ENCODE assay signal across 10 mouse cellular contexts in the genomic region with DNA sequence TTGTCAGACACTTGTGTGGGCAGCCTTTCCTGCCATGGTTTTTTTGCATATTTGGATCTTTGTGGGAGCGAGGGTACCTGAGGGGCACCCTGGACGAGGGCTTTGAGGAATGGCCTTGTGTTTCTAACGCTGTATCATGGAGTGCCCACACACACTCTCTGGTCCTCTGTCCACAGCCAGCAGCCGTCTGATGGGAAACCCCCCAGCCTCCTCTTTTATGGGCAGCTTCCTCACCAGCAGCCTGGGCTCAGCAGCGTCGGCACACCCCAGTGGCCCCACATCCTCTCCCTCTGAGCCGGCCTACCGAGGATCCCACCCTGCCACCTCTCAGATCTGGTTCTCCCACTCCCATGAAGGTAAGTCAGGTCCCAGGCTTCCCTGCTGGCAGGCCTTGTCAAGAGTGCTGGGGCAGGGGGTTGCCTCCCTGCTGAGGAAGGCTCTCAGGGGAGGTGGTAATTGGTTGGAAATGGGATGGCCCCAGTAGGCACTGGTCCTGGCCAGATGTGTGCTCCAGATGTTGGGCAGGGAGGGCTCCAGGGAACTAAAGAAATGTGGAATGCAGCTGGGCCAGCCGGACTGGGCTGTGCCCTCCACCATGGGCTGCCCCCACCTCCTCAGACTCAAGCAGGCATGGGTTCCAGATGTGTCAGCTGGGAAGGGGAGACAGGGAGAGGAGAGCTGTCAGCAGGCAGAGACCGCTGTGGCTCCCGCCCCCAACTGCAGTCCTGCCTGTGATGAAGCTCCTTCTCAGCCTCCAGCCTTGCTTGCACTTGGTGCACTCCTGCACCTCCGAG. TPM values are rescaled to one million over a fixed set of nuclear protein-coding genes. Genes with fewer than 3 reads are reported as not detected.
DNase-seq lines count a peak whose midpoint lies in the region; ATAC-seq and TF ChIP-seq lines count a peak whose summit lies in the region.
"Had no signal": no experiment of that assay in that cellular context is flagged by ENCODE, and none has a peak within 500 bp of the region (broad histone marks: within the 10 kb centered on the region; RNA-seq: fewer than 3 reads in every experiment).

No protein-coding gene starts in this region.

- no peak for ATAC-seq in intestine, embryonic 16.5 days
- no peak for ATAC-seq in intestine, embryonic 15.5 days
- peak; percentile 32; the same call in 1 of the 2 replicates for ATAC-seq in embryonic facial prominence, embryonic 11.5 days (replicated peaks; ENCODE audit: insufficient number of reproducible peaks, low FRiP score, low TSS enrichment, low read depth)
- ATAC-seq in limb, embryonic 14.5 days (ENCODE audit: low FRiP score, low read depth), result no peak; the same call in 1 of the 2 replicates
- no peak for ATAC-seq in erythroid progenitor cell, adult 5-6 weeks (replicated peaks; ENCODE audit: low FRiP score, poor library complexity, severe bottlenecking)

- no peaks in the 10 kb centered on the region for H3K9me3 ChIP-seq in intestine, embryonic 16.5 days (ENCODE audit: control insufficient read depth, low read length)
- no peaks in the 10 kb centered on the region for H3K9me3 ChIP-seq in intestine, embryonic 15.5 days
- H3K9me3 ChIP-seq in embryonic facial prominence, embryonic 11.5 days (replicated peaks; ENCODE audit: control insufficient read depth, low read length), result no peaks in the 10 kb centered on the region
- no peaks in the 10 kb centered on the region for H3K9me3 ChIP-seq in limb, embryonic 14.5 days (ENCODE audit: control insufficient read depth, low read length)

- TF ChIP-seq POLR2A in limb, embryonic 14.5 days (IDR thresholded peaks at IDR 0.05; ENCODE audit: borderline replicate concordance, extremely low read depth, insufficient read depth, insufficient read length), result no peak

- WGBS in intestine, embryonic 16.5 days, result 60% methylated on average over 12 of the region's 12 CpGs
- 62% methylated on average over 12 of the region's 12 CpGs for WGBS in intestine, embryonic 15.5 days
- 47% methylated on average over 12 of the region's 12 CpGs for WGBS in embryonic facial prominence, embryonic 11.5 days
- WGBS in limb, embryonic 14.5 days, result 22% methylated on average over 12 of the region's 12 CpGs

- H3K4me1 ChIP-seq in intestine, embryonic 16.5 days (ENCODE audit: control insufficient read depth, insufficient read depth, low read length), result peaks cover 72% of the 10 kb centered on the region
- peaks cover 81% of the 10 kb centered on the region for H3K4me1 ChIP-seq in intestine, embryonic 15.5 days (replicated peaks)
- H3K4me1 ChIP-seq in embryonic facial prominence, embryonic 11.5 days (ENCODE audit: control insufficient read depth, insufficient read depth, low read length), result peaks cover 38% of the 10 kb centered on the region
- peaks cover 92% of the 10 kb centered on the region for H3K4me1 ChIP-seq in limb, embryonic 14.5 days (ENCODE audit: control insufficient read depth, insufficient read depth, low read length)

- no peaks in the 10 kb centered on the region for H3K27me3 ChIP-seq in intestine, embryonic 16.5 days (replicated peaks; ENCODE audit: control insufficient read depth, insufficient read depth, low read length)
- no peaks in the 10 kb centered on the region for H3K27me3 ChIP-seq in intestine, embryonic 15.5 days (replicated peaks)
- no peaks in the 10 kb centered on the region for H3K27me3 ChIP-seq in embryonic facial prominence, embryonic 11.5 days (ENCODE audit: control insufficient read depth, insufficient read depth, low read length)
- H3K27me3 ChIP-seq in limb, embryonic 14.5 days (ENCODE audit: control insufficient read depth, insufficient read depth, low read length), result no peaks in the 10 kb centered on the region

- DNase-seq in adipocyte (ENCODE audit: low spot score), result peak; percentile 67
- DNase-seq in embryonic facial prominence, embryonic 11.5 days (ENCODE audit: low spot score), result peak; percentile 83
- DNase-seq in limb, embryonic 14.5 days (ENCODE audit: low spot score), result peak; percentile 66
- DNase-seq in adrenal gland, adult 8-10 months, result no peak
- DNase-seq: cerebellum, adult 11 months; heart, adult 2 months; spleen, adult 18-20 months had no signal

- 0 out of 2 replicates have a peak overlapping the region, but pooled peaks have one; percentile 16 for H3K9ac ChIP-seq in intestine, embryonic 16.5 days (ENCODE audit: low read depth, low read length)
- no peak overlapping the region for H3K9ac ChIP-seq in intestine, embryonic 15.5 days
- H3K9ac ChIP-seq in embryonic facial prominence, embryonic 11.5 days (replicated peaks; ENCODE audit: low read length), result no peak overlapping the region
- no peak overlapping the region for H3K9ac ChIP-seq in limb, embryonic 14.5 days (ENCODE audit: low read depth, low read length, severe bottlenecking)

- H3K4me2 ChIP-seq in intestine, embryonic 16.5 days (ENCODE audit: low read depth, low read length), result no peak overlapping the region
- no peak overlapping the region for H3K4me2 ChIP-seq in intestine, embryonic 15.5 days (replicated peaks)
- H3K4me2 ChIP-seq in embryonic facial prominence, embryonic 11.5 days (ENCODE audit: low read depth, low read length), result no peak overlapping the region
- no peak overlapping the region for H3K4me2 ChIP-seq in limb, embryonic 14.5 days (replicated peaks; ENCODE audit: low read depth, low read length, severe bottlenecking)

- H3K27ac ChIP-seq in intestine, embryonic 16.5 days (ENCODE audit: low read length), result no peak overlapping the region
- H3K27ac ChIP-seq in intestine, embryonic 15.5 days, result no peak overlapping the region
- H3K27ac ChIP-seq in embryonic facial prominence, embryonic 11.5 days (replicated peaks; ENCODE audit: low read depth, low read length), result no peak overlapping the region; the same call in 1 of the 2 replicates
- H3K27ac ChIP-seq in limb, embryonic 14.5 days (replicated peaks; ENCODE audit: low read depth, low read length), result no peak overlapping the region
- H3K27ac ChIP-seq: heart, adult 2 months had no signal

- H3K4me3 ChIP-seq in intestine, embryonic 16.5 days (ENCODE audit: low read length), result no peak overlapping the region
- H3K4me3 ChIP-seq in intestine, embryonic 15.5 days (replicated peaks), result no peak overlapping the region
- no peak overlapping the region for H3K4me3 ChIP-seq in embryonic facial prominence, embryonic 11.5 days (ENCODE audit: low read depth, low read length)
- no peak overlapping the region for H3K4me3 ChIP-seq in limb, embryonic 14.5 days (replicated peaks; ENCODE audit: low read length)
- H3K4me3 ChIP-seq: heart, adult 2 months had no signal

- H3K36me3 ChIP-seq in intestine, embryonic 16.5 days (ENCODE audit: control insufficient read depth, insufficient read depth, low read length), result no peaks in the 10 kb centered on the region
- H3K36me3 ChIP-seq in intestine, embryonic 15.5 days, result no peaks in the 10 kb centered on the region; the same call in 1 of the 2 replicates
- H3K36me3 ChIP-seq in embryonic facial prominence, embryonic 11.5 days (replicated peaks; ENCODE audit: control insufficient read depth, insufficient read depth, low read depth, low read length), result no peaks in the 10 kb centered on the region
- H3K36me3 ChIP-seq in limb, embryonic 14.5 days (ENCODE audit: control insufficient read depth, insufficient read depth, low read length), result no peaks in the 10 kb centered on the region; the same call in none of the 2 replicates

RNA-seq across cellular contexts. Expression of a gene that starts 26.3 kb away (rescaled TPM):
- polyA plus RNA-seq in intestine, embryonic 16.5 days (2015; fragmentation: Nextera tagmentation; extraction: Ambion mirVana), result 4.9 and 5.7 TPM in 2 replicates
- polyA plus RNA-seq in intestine, embryonic 15.5 days (2015; fragmentation: Nextera tagmentation; extraction: Ambion mirVana), result 5.8 and 7.1 TPM in 2 replicates
- polyA plus RNA-seq in embryonic facial prominence, embryonic 11.5 days (2014; fragmentation: Nextera tagmentation; extraction: Ambion mirVana), result 13.5 and 15.2 TPM in 2 replicates
- polyA plus RNA-seq in limb, embryonic 14.5 days (2012; rRNA removed), result 22.9 and 28.3 TPM in 2 replicates
- 14.0 and 14.9 TPM in 2 replicates for polyA plus RNA-seq in limb, embryonic 14.5 days (2014; fragmentation: Nextera tagmentation; extraction: Ambion mirVana)
- 10 to 100 TPM; 16.6 to 24.5 (median 19.5) TPM for total RNA-seq in adrenal gland, adult 8-10 months (2022)
- total RNA-seq in erythroid progenitor cell, adult 5-6 weeks (2015; ENCODE audit: low replicate concordance), result 2.5 and 2.9 TPM in 2 replicates
- total RNA-seq in erythroid progenitor cell, adult 5-6 weeks (2017; ENCODE audit: low replicate concordance), result 1.4 TPM in 2 replicates
